In genomic region chr11:88294394-88294710, GRCm38 (mm10) we compare ENCODE assay signal across 10 mouse cellular contexts. TPM values are rescaled to one million over a fixed set of nuclear protein-coding genes. Genes with fewer than 3 reads are reported as not detected.
DNase-seq lines count a peak whose midpoint lies in the region; ATAC-seq and TF ChIP-seq lines count a peak whose summit lies in the region.
"Had no signal": no experiment of that assay in that cellular context is flagged by ENCODE, and none has a peak within 500 bp of the region (broad histone marks: within the 10 kb centered on the region; RNA-seq: fewer than 3 reads in every experiment).

No protein-coding gene starts in this region.

- no peak for DNase-seq in heart, postnatal 10 days
- no peak for DNase-seq in spleen, adult 2 months (ENCODE audit: low read depth in 1 of 2, low spot score in 2 of 2)
- DNase-seq in spleen, postnatal 36 days (ENCODE audit: low spot score in 2 of 2), result no peak
- DNase-seq in urinary bladder, postnatal 36 days (ENCODE audit: low spot score in 2 of 2), result no peak
- DNase-seq in frontal cortex, postnatal 10 days (ENCODE audit: low spot score in 2 of 2), result no peak
- DNase-seq in ovary, postnatal 14 days (ENCODE audit: low spot score), result no peak
- DNase-seq: adrenal gland, postnatal 14 days had no signal

- ATAC-seq in heart, embryonic 11.5 days (replicated peaks; ENCODE audit: insufficient number of reproducible peaks, low FRiP score, low TSS enrichment), result no peak
- no peak for ATAC-seq in limb, embryonic 15.5 days (ENCODE audit: insufficient number of reproducible peaks, low FRiP score, low TSS enrichment, low read depth)

- intact Hi-C loops in heart, postnatal 10 days (cut with DNase I), result loop anchor here (5.0 to 10.0 kb wide), 3 partner anchors 260 to 528 kb away; no protein-coding TSS in a partner anchor

- H3K27me3 ChIP-seq in heart, embryonic 11.5 days (ENCODE audit: control insufficient read depth, insufficient read depth, low read length), result no peaks in the 10 kb centered on the region
- H3K27me3 ChIP-seq in spleen, adult 2 months (ENCODE audit: control insufficient read depth, insufficient read depth, low read length), result 0 out of 2 replicates have a peak, but pooled peaks cover 2% of the 10 kb centered on the region
- H3K27me3 ChIP-seq in limb, embryonic 15.5 days, result peaks cover 45% of the 10 kb centered on the region

- no peaks in the 10 kb centered on the region for H3K9me3 ChIP-seq in heart, embryonic 11.5 days (replicated peaks; ENCODE audit: control insufficient read depth, low read length)
- H3K9me3 ChIP-seq in limb, embryonic 15.5 days, result no peaks in the 10 kb centered on the region

- TF ChIP-seq POLR2A in spleen, adult 2 months (IDR thresholded peaks at IDR 0.05; ENCODE audit: low read depth, low read length), result no peak

- peak overlapping the region; percentile 60 for H3K4me2 ChIP-seq in heart, embryonic 11.5 days
- H3K4me2 ChIP-seq in limb, embryonic 15.5 days, result peak overlapping the region; percentile 44

- H3K4me3 ChIP-seq in heart, embryonic 11.5 days (ENCODE audit: low read depth, low read length), result peak overlapping the region; percentile 6; the same call in 1 of the 2 replicates
- H3K4me3 ChIP-seq in spleen, adult 2 months (ENCODE audit: extremely low read depth, insufficient read depth, insufficient read length), result peak overlapping the region; percentile 24; the same call in 1 of the 2 replicates
- H3K4me3 ChIP-seq in limb, embryonic 15.5 days, result peak overlapping the region; percentile 21

- H3K36me3 ChIP-seq in heart, embryonic 11.5 days (ENCODE audit: control insufficient read depth, insufficient read depth, low read length), result no peaks in the 10 kb centered on the region
- H3K36me3 ChIP-seq in spleen, adult 2 months (ENCODE audit: control insufficient read depth, insufficient read depth, low read length), result no peaks in the 10 kb centered on the region
- H3K36me3 ChIP-seq in limb, embryonic 15.5 days, result no peaks in the 10 kb centered on the region

- TF ChIP-seq CTCF in spleen, adult 2 months (IDR thresholded peaks at IDR 0.05; ENCODE audit: extremely low read depth, insufficient read depth, insufficient read length, insufficient replicate concordance), result no peak

- WGBS in heart, embryonic 11.5 days (ENCODE audit: insufficient replicate concordance), result 20% methylated on average over 17 of the region's 17 CpGs
- WGBS in spleen, adult 2 months, result 30% methylated on average over 17 of the region's 17 CpGs
- WGBS in limb, embryonic 15.5 days, result 14% methylated on average over 17 of the region's 17 CpGs

- no peak overlapping the region for H3K27ac ChIP-seq in heart, embryonic 11.5 days (ENCODE audit: low read depth, low read length)
- H3K27ac ChIP-seq in spleen, adult 2 months (ENCODE audit: insufficient read depth, low read length), result no peak overlapping the region
- no peak overlapping the region for H3K27ac ChIP-seq in limb, embryonic 15.5 days

- peaks cover 29% of the 10 kb centered on the region for H3K4me1 ChIP-seq in heart, embryonic 11.5 days (ENCODE audit: control insufficient read depth, insufficient read depth, low read length)
- H3K4me1 ChIP-seq in spleen, adult 2 months (ENCODE audit: control insufficient read depth, insufficient read depth, insufficient read length), result peaks cover 3% of the 10 kb centered on the region; the same call in 1 of the 2 replicates
- H3K4me1 ChIP-seq in limb, embryonic 15.5 days, result peaks cover 13% of the 10 kb centered on the region

- H3K9ac ChIP-seq in heart, embryonic 11.5 days (ENCODE audit: low read depth, low read length), result 0 out of 2 replicates have a peak overlapping the region, but pooled peaks have one; percentile 49
- H3K9ac ChIP-seq in limb, embryonic 15.5 days, result no peak overlapping the region

RNA-seq across cellular contexts. Expression of gene Ccdc182, which starts 0.5 kb away (rescaled TPM):
- not detected in 2 replicates for polyA plus RNA-seq in heart, embryonic 11.5 days (2014; fragmentation: Nextera tagmentation; extraction: Ambion mirVana)
- total RNA-seq in heart, postnatal 10 days (2021), result not detected
- not detected in 2 replicates for polyA plus RNA-seq in spleen, adult 2 months (2012; rRNA removed)
- polyA plus RNA-seq in limb, embryonic 15.5 days (2015; fragmentation: Nextera tagmentation; extraction: Ambion mirVana), result not detected in 2 replicates
- total RNA-seq: adrenal gland, postnatal 14 days had no signal
- polyA plus RNA-seq: C2C12 had no signal
